Mouse (Mus musculus) E14TG2a.4 (cell line): ENCODE measurements at regions not wholly inside any gene's neighbourhood (a gene's known extent, or its start where the extent isn't known, plus 50 kb on each side); places are given as distances from the start of the nearest gene placed in this dataset.
"Not testable (repeated sequence)": the region's sequence is repeated elsewhere in the genome, so short reads cannot be mapped to it uniquely, and the experiment has no call there.

Experiments
- CTCF ChIP-seq: conservative IDR thresholded peaks from 2 replicates; pipeline ENCODE4 v1.5.1; 2014; ENCODE audit warnings: low read length
- POU5F1 ChIP-seq: IDR thresholded peaks from 2 replicates; pipeline ENCODE4 v1.6.1; 2014; ENCODE audit warnings: low read length, borderline replicate concordance

GRCm38 (mm10) chr14:53302491-53302829, 806.9 kb upstream of the Olfr1507 start:
- not testable (repeated sequence) for TF ChIP-seq CTCF, POU5F1
